Mouse (Mus musculus) midbrain, embryonic 15.5 days (tissue): Measurements from ENCODE around the gene Psmd10. TPM values are rescaled to one million over a fixed set of nuclear protein-coding genes. Genes with fewer than 3 reads are reported as not detected.

Experiments used
- ATAC-seq: fragments of 200-750 bp; cut with Nextera tagmentation; replicated peaks from 2 replicates; pipeline ENCODE4 v1.8.0; 2017; ENCODE audit warnings: moderate TSS enrichment
- H3K27ac ChIP-seq: fragments of 300-500 bp; sonication (generic); 2 replicates; pipeline ENCODE4 v1.5.1; 2015; ENCODE audit warnings: mild to moderate bottlenecking, inconsistent platforms
- H3K27me3 ChIP-seq: fragments of 300-500 bp; sonication (generic); replicated peaks from 2 replicates; pipeline ENCODE4 v1.6.1; 2015; ENCODE audit warnings: inconsistent platforms
- H3K36me3 ChIP-seq: fragments of 300-500 bp; sonication (generic); replicated peaks from 2 replicates; pipeline ENCODE4 v1.6.1; 2015; ENCODE audit warnings: inconsistent platforms
- H3K4me1 ChIP-seq: fragments of 300-500 bp; sonication (generic); 2 replicates; pipeline ENCODE4 v1.6.1; 2015; ENCODE audit warnings: inconsistent platforms
- H3K4me2 ChIP-seq: fragments of 300-500 bp; sonication (generic); 2 replicates; pipeline ENCODE4 v1.6.1; 2015; ENCODE audit warnings: inconsistent platforms, mild to moderate bottlenecking, moderate library complexity
- H3K4me3 ChIP-seq: fragments of 300-500 bp; sonication (generic); 2 replicates; pipeline ENCODE4 v1.5.1; 2015; ENCODE audit warnings: mild to moderate bottlenecking, inconsistent platforms
- H3K9ac ChIP-seq: fragments of 300-500 bp; sonication (generic); 2 replicates; pipeline ENCODE4 v1.6.1; 2015; ENCODE audit warnings: mild to moderate bottlenecking, inconsistent platforms
- H3K9me3 ChIP-seq: fragments of 300-500 bp; sonication (generic); 2 replicates; pipeline ENCODE4 v1.6.1; 2016; ENCODE audit warnings: inconsistent platforms
- WGBS: fragments of 180-500 bp; shearing (Covaris S2); methylation state at CpG from one replicate; pipeline ENCODE4 v1.1.7; 2015; ENCODE audit warnings: mixed read lengths; 5-methylcytosine and 5-hydroxymethylcytosine counted together
- polyA plus RNA-seq: library from polyadenylated mRNA; unstranded; fragments of >200 nt; fragmentation: Nextera tagmentation; extraction: Ambion mirVana; gene quantifications from 2 replicates; pipeline ENCODE4 v1.2.1, GENCODE M21; 2015

The Psmd10 gene
- polyA plus RNA-seq, 1 experiment from 2014 or later, result 43.5 TPM

GRCm38 (mm10) chrX:140953618-140954017 lies 2.9 kb downstream of the Psmd10 start:
- no peak overlapping the region for H3K4me3 ChIP-seq
- H3K36me3 ChIP-seq, result no peaks in the 10 kb centered on the region
- H3K27ac ChIP-seq, result no peak overlapping the region
- WGBS, result 96% methylated on average over 4 of the region's 4 CpGs
- H3K9me3 ChIP-seq, result no peaks in the 10 kb centered on the region
- no peak for ATAC-seq
- H3K9ac ChIP-seq, result no peak overlapping the region
- H3K4me2 ChIP-seq, result no peak overlapping the region
- no peaks in the 10 kb centered on the region for H3K4me1 ChIP-seq
- peaks cover 9% of the 10 kb centered on the region for H3K27me3 ChIP-seq

- Histone ChIP-seq H3K36me3 (no peaks in the 10 kb centered on the region), H3K27ac (no peak overlapping the region), H3K4me3 (no peak overlapping the region), H3K9ac (no peak overlapping the region), H3K27me3 (peaks cover 21% of the 10 kb centered on the region), H3K4me2 (no peak overlapping the region), H3K9me3 (no peaks in the 10 kb centered on the region), H3K4me1 (no peaks in the 10 kb centered on the region)
- no peak for ATAC-seq
- 78% methylated on average over 5 of the region's 5 CpGs for WGBS
These were observed 20.3 kb downstream of the Psmd10 start for GRCm38 (mm10) chrX:140936271-140936670.

GRCm38 (mm10) chrX:140933263-140933662 lies 23.3 kb downstream of the Psmd10 start:
- Histone ChIP-seq H3K36me3 (no peaks in the 10 kb centered on the region), H3K4me2 (no peak overlapping the region), H3K27ac (no peak overlapping the region), H3K4me1 (no peaks in the 10 kb centered on the region), H3K9me3 (no peaks in the 10 kb centered on the region), H3K4me3 (no peak overlapping the region), H3K9ac (no peak overlapping the region), H3K27me3 (peaks cover 18% of the 10 kb centered on the region)
- no peak for ATAC-seq
- 86% methylated on average over 3 of the region's 3 CpGs for WGBS

- Histone ChIP-seq H3K9me3 (no peaks in the 10 kb centered on the region), H3K9ac (no peak overlapping the region), H3K4me3 (no peak overlapping the region), H3K36me3 (no peaks in the 10 kb centered on the region), H3K4me2 (no peak overlapping the region), H3K4me1 (no peaks in the 10 kb centered on the region), H3K27ac (no peak overlapping the region), H3K27me3 (peaks cover 26% of the 10 kb centered on the region)
- ATAC-seq, result peak; percentile 74; the same call in 1 of the 2 replicates
- WGBS, result 66% methylated on average over 3 of the region's 3 CpGs
These were observed 24.5 kb downstream of the Psmd10 start for GRCm38 (mm10) chrX:140932066-140932465.

- no peak overlapping the region for H3K9ac ChIP-seq
- no peaks in the 10 kb centered on the region for H3K9me3 ChIP-seq
- no peak overlapping the region for H3K4me2 ChIP-seq
- no peak for ATAC-seq
- 83% methylated on average over 6 of the region's 6 CpGs for WGBS
- no peaks in the 10 kb centered on the region for H3K36me3 ChIP-seq
- no peaks in the 10 kb centered on the region for H3K4me1 ChIP-seq
- H3K4me3 ChIP-seq, result no peak overlapping the region
- peaks cover 32% of the 10 kb centered on the region for H3K27me3 ChIP-seq
- no peak overlapping the region for H3K27ac ChIP-seq
These were observed 35.2 kb downstream of the Psmd10 start for GRCm38 (mm10) chrX:140921321-140921720.

- Histone ChIP-seq H3K4me2 (no peak within 1 kb of the TSS), H3K9me3 (no peaks in the 10 kb centered on the region), H3K27me3 (0 out of 2 replicates have a peak, but pooled peaks cover 2% of the 10 kb centered on the region), H3K9ac (no peak within 1 kb of the TSS), H3K4me1 (no peaks in the 10 kb centered on the region), H3K4me3 (no peak within 1 kb of the TSS), H3K36me3 (no peaks in the 10 kb centered on the region), H3K27ac (no peak within 1 kb of the TSS)
- 78% methylated on average over 7 of the region's 7 CpGs for WGBS
- ATAC-seq, result no peak
These were observed 49.2 kb downstream of the Psmd10 start, which contains the start of gene Vsig1 for GRCm38 (mm10) chrX:140907360-140907759. TSS of gene Vsig1 (plus strand) at chrX:140907608.

- no peak for ATAC-seq
- Histone ChIP-seq H3K4me1 (no peaks in the 10 kb centered on the region), H3K36me3 (no peaks in the 10 kb centered on the region), H3K9ac (no peak overlapping the region), H3K4me3 (no peak overlapping the region), H3K27ac (no peak overlapping the region), H3K9me3 (no peaks in the 10 kb centered on the region), H3K27me3 (no peaks in the 10 kb centered on the region), H3K4me2 (no peak overlapping the region)
- WGBS, result 87% methylated on average over 3 of the region's 3 CpGs
These were observed 53.0 kb downstream of the Psmd10 start for GRCm38 (mm10) chrX:140903487-140903886.

Other genes with a start within 250 kb of the Psmd10 start
- not detected in 2 replicates for gene Tex13b, start 143.3 kb downstream of the Psmd10 start, polyA plus RNA-seq
- gene Vsig1, start 49.1 kb downstream of the Psmd10 start, polyA plus RNA-seq, result 0.09 and 0.10 TPM in 2 replicates
- 8.3 and 9.3 TPM in 2 replicates for gene Atg4a, start 179 bp upstream of the Psmd10 start, polyA plus RNA-seq